Mouse (Mus musculus) spleen, adult 2 months (tissue): Measurements from ENCODE around the gene Fbxo47.

ENCODE experiments used
- CTCF ChIP-seq: fragments of 200-500 bp; IDR thresholded peaks from 2 replicates; pipeline ENCODE4 v1.5.1; 2011; ENCODE audit warnings: mild to moderate bottlenecking, inconsistent platforms; ENCODE audit not compliant: insufficient read depth, insufficient read length, insufficient replicate concordance; ENCODE audit errors: extremely low read depth
- POLR2A ChIP-seq: fragments of 200-500 bp; IDR thresholded peaks from 2 replicates; pipeline ENCODE4 v1.6.1; 2011; ENCODE audit warnings: low read depth, low read length, inconsistent platforms

GRCm38 (mm10) chr11:97851601-97852000 is 32.4 kb downstream of the Fbxo47 start:
- no peak for TF ChIP-seq CTCF
- TF ChIP-seq POLR2A = no peak
